Mouse (Mus musculus): ENCODE results near the gene C130026I21Rik.
"Not testable (repeated sequence)": the region's sequence is repeated elsewhere in the genome, so short reads cannot be mapped to it uniquely, and the experiment has no call there.

DNA sequence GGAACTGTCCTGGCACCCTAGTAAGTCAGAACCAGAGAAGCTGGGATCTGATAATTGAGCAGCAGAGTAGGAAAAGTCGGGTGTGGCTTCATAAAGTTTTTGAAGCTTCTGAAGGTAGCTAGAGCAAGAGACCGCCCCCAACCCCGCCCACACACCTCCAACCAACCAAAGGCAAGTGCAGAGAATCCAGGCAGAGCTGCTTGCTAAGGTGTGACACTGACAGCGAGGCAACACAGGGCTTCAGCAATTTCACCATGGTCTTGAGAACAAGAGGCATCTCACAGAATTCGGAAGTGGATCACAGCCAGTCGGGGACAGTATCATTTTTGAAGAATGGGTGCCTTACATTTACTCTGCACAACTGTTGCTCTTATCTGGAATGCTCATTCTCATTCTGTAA lies at the start of gene C130026I21Rik:
- TF ChIP-seq CTCF (IDR thresholded peaks at IDR 0.05; ENCODE audit: borderline replicate concordance, insufficient read depth, low read depth, low read length); POLR2A (IDR thresholded peaks at IDR 0.05; ENCODE audit: borderline replicate concordance, insufficient read depth, low read length): not testable (repeated sequence)
